Mouse (Mus musculus) retina, postnatal 7 days (tissue): Measurements from ENCODE around the gene Dazap2.

Experiments used
- DNase-seq: peaks from one replicate; pipeline ENCODE4 v3.0.0-alpha.2; 2012; ENCODE audit warnings: low read depth, low spot score

The Dazap2 gene

GRCm38 (mm10) chr15:100614996-100615824, at the start of gene Dazap2:
Gene Dazap2 (plus strand): TSS chr15:100615349.
- DNase-seq = peak; percentile 98

GRCm38 (mm10) chr15:100566531-100566930, 48.6 kb upstream of the Dazap2 start:
- DNase-seq = no peak

GRCm38 (mm10) chr15:100569239-100569638, 45.9 kb upstream of the Dazap2 start:
- DNase-seq = no peak

- DNase-seq = no peak
Measured at GRCm38 (mm10) chr15:100573946-100574345, 41.2 kb upstream of the Dazap2 start.

GRCm38 (mm10) chr15:100574378-100574777, 40.8 kb upstream of the Dazap2 start:
- no peak for DNase-seq

GRCm38 (mm10) chr15:100575366-100575765, 39.8 kb upstream of the Dazap2 start:
- no peak for DNase-seq

- DNase-seq = no peak
Measured at GRCm38 (mm10) chr15:100576392-100576791, 38.8 kb upstream of the Dazap2 start.

- DNase-seq = no peak
Measured at GRCm38 (mm10) chr15:100576810-100577209, 38.3 kb upstream of the Dazap2 start.

- no peak for DNase-seq
Measured at GRCm38 (mm10) chr15:100577972-100578371, 37.2 kb upstream of the Dazap2 start.

GRCm38 (mm10) chr15:100580108-100580507, 35.0 kb upstream of the Dazap2 start:
- DNase-seq = no peak

- no peak for DNase-seq
Measured at GRCm38 (mm10) chr15:100585931-100586330, 29.2 kb upstream of the Dazap2 start.

- DNase-seq = no peak
Measured at GRCm38 (mm10) chr15:100587166-100587565, 28.0 kb upstream of the Dazap2 start.

- DNase-seq = no peak
Measured at GRCm38 (mm10) chr15:100588297-100588696, 26.9 kb upstream of the Dazap2 start.

GRCm38 (mm10) chr15:100590436-100590835, 24.7 kb upstream of the Dazap2 start:
- DNase-seq = no peak

GRCm38 (mm10) chr15:100592817-100593216, 22.3 kb upstream of the Dazap2 start:
- no peak for DNase-seq

- no peak for DNase-seq
Measured at GRCm38 (mm10) chr15:100598287-100598882, 16.8 kb upstream of the Dazap2 start.

- peak; percentile 8 for DNase-seq
Measured at GRCm38 (mm10) chr15:100598883-100599275, 16.3 kb upstream of the Dazap2 start.

- peak; percentile 19 for DNase-seq
Measured at GRCm38 (mm10) chr15:100599276-100600046, 15.7 kb upstream of the Dazap2 start, which contains the start of gene Pou6f1. Gene Pou6f1 (minus strand): TSS chr15:100599984.

- peak; percentile 81 for DNase-seq
Measured at GRCm38 (mm10) chr15:100600047-100600695, 15.0 kb upstream of the Dazap2 start.

GRCm38 (mm10) chr15:100600696-100601272, 14.4 kb upstream of the Dazap2 start:
- DNase-seq = no peak

- DNase-seq = no peak
Measured at GRCm38 (mm10) chr15:100601669-100602068, 13.5 kb upstream of the Dazap2 start.
